Mouse (Mus musculus): ENCODE measurements at regions not wholly inside any gene's neighbourhood (a gene's known extent, or its start where the extent isn't known, plus 50 kb on each side); places are given as distances from the start of the nearest gene placed in this dataset.
A peak's percentile ranks its signal among the peaks of the same experiment; 100 is the strongest.

GRCm38 (mm10) chr16:97686561-97686960 is 75.6 kb upstream of the Tmprss2 start:
- DNase-seq = no peak

GRCm38 (mm10) chr16:97685603-97686285 is 74.7 kb upstream of the Tmprss2 start:
- no peak for DNase-seq

DNA sequence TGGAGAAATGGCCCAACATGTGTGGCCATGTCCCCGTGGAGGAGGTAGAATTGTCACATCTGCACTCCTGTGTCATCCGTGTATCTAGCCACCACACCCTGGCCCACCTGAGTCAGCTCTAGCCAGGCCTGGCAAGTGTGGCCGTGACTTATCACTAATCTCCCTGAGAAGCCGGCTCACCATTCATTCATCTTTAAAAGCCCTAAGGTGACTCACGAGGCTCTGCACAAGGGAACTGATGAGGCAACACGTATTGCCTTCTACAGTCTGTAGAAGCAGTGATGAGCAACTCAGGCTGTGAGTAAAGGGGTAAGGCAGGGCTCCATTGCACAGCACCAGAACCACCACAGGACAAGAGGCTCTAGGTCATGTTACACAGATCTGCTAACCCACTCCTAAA is 70.2 kb upstream of the Tmprss2 start:
- no peak for DNase-seq

DNA sequence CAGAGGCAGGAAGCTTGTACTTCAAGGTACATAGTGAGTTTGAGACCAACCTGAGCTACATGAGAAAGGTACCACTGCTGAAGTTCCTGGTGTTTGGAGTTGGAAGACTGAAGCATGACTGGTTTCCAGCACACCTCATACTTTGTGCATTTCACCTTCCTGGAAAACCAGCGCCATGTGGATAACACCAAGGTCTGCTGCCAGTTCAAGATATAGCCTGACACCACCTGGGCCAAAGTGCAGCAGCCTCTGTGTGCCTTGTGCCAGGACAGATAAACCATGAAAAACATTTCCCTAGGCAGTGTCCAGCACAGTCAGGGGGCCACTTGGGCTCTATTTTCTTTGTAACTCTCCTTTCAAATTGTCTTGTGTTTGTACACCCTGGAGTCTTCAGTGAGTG is 68.8 kb upstream of the Tmprss2 start:
- DNase-seq = no peak

GRCm38 (mm10) chr16:97679252-97679651 is 68.3 kb upstream of the Tmprss2 start:
- no peak for DNase-seq

- no peak for DNase-seq
Measured at GRCm38 (mm10) chr16:97677621-97678020, 66.6 kb upstream of the Tmprss2 start.

GRCm38 (mm10) chr16:97673576-97673975 is 62.6 kb upstream of the Tmprss2 start:
- peak; percentile 32 to 43 for DNase-seq

DNA sequence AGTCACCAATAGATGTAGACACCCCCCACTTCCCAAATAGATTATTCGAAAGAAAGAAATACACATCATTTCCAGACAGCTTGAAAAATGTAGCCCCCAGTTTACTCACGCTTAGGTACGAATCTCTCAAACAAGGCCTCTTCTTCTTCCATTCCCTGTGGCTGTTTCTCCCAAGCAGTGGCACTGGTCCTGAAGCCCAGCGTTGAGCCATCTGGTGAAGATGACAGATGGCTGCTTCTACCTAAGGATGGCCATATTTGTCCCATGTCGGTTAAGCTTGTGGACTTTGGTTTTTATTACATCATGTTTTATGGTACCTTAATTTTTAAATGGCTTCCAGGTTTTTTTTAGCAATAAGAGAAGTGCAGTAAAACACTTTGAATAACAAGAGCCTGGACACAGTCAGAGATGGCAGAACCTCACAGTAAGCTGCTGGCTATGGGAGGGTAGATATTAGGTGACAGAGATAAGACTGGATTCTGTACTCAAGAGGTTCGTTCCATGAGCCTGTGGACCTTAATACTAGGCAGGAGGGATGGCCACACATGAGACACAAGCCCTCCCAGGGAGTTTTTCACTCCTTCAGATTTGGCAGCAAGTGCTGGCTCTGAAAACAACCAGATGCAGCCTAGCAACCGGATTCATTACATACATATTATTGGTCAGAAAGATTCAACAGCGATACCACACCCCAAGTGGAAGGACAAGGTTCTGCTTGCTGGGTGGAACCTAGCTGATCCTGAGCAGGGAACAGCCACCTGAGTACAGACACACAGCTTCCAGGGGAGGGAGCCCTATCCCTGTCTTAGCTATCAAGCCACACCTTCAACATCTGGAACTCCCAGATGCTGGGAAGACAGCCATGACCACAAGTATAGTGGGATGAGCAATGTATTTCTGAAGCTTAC is 59.4 kb upstream of the Tmprss2 start:
- DNase-seq = peak; percentile 64 to 66

GRCm38 (mm10) chr16:97667536-97667935 is 56.5 kb upstream of the Tmprss2 start:
- no peak for DNase-seq

- no peak for DNase-seq
Measured at GRCm38 (mm10) chr16:97665518-97665917, 54.5 kb upstream of the Tmprss2 start.

Measured in cerebellum, postnatal 10 days (tissue).